Mouse (Mus musculus): ENCODE measurements around the gene Slc13a5.
A peak's percentile ranks its signal among the peaks of the same experiment; 100 is the strongest.

The Slc13a5 gene

GRCm38 (mm10) chr11:72266960-72267560 is at the start of gene Slc13a5:
Gene Slc13a5, minus strand, starts transcription at chr11:72267222.
- no peak for DNase-seq (ENCODE audit: low spot score)

DNA sequence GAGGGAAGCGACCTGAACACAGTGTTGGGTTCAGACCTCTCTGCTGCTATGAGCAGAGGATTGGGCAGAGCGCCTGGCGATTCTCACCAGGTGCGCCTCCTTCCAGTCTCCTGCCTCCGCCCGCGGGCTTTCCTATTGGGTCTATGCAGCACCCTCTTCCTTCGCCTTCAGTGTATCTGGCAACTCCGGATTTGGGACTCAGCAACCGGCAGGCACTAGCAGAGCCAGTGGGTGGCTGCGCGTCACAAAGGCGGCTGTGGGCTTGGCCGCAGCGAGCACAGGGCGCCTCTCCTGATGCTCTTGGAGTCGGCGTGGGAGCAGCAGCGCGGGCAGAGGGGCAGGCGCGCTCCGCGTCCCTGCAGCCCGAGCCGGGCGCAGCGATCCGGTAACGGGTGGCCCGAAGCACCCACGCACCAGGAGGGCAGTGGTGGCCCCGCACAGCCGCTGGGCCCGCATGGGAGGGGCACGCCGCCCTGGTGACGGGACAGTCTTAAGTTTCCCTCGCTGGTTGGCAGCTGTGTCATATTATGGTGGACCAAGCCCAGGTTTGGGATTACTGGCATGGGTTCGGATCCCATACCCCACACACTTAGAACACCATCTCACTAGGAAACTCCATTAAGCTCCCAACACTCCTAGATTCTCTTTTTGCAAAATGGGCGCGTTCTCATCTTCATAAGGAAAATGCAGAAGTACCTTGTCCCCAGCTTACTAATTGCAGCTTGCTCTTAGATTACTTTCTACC is 47.3 kb upstream of the Slc13a5 start, which contains the start of gene Fbxo39:
Gene Fbxo39 (plus strand): TSS at position 294 of the 745 bp plus-strand sequence.
- no peak for DNase-seq (ENCODE audit: low spot score)

DNA sequence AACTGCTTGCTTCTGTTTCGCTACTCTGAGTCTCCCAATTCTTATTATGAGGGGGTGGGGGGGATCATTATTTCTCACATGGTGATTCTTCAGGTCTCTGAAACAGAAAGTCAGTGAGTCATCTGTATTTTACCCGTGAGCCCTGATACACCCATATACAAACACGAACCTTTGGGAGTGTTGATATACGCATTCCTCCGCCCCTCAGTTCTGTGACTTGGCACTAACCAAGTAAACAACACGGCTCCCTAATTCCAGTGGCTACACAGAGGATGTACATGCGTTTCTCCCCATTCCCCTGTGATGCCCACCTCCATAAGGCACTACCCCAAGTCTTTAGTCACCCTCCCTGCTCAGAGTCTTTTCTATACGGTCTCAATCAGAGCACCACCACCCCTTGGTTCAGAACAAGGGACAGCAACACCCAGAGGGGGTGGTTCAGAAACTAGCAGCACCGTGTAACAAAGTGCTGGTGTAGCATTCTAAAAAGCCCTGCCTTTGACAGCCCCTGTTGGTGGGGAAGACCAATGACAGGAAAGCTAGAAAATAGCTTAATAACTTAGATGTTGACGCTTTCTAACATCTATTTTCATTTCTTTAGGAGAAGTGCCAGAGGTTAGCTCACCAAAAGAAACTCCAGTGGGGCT is 44.5 kb upstream of the Slc13a5 start:
- no peak for DNase-seq (ENCODE audit: low spot score)

DNA sequence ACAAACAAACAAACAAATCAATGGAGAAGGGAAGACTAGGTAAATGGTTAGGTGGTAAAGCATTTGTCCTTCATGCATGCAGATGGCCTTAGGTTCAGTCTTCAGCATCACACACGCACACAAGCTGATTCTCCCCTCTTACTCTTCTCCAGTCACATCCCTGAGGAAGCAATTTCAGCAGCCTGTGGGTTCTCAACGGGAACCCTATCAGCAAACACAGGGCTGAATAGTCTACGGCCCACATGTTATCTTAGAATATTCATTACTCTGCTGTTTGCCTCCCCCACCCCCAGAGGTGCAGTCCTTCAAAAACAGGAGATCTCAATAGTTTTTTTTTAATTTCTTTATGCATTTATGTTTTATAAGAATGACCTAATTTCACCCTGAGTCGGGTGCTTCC is 43.5 kb upstream of the Slc13a5 start:
- DNase-seq (ENCODE audit: low spot score): no peak

DNA sequence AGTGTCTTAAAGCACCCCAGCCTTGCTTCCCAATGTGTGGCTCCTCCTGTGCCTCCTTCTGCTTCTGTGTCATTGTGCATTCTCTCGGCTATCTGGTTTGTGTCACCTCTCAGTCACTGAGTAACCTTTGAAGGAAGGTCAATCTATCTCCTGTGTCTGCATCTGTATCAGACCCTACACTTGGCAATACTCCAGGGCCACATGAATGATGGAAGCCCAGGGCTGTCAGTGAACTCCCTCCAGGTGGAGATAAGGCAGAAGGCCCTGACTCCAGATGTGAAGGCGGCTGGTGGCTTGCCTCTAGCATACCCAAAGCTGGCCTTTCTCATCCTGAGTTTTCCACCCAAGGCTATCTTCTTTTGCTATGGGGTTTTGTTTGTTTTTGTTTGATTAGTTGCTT is 42.0 kb upstream of the Slc13a5 start:
- no peak for DNase-seq (ENCODE audit: low spot score)

DNA sequence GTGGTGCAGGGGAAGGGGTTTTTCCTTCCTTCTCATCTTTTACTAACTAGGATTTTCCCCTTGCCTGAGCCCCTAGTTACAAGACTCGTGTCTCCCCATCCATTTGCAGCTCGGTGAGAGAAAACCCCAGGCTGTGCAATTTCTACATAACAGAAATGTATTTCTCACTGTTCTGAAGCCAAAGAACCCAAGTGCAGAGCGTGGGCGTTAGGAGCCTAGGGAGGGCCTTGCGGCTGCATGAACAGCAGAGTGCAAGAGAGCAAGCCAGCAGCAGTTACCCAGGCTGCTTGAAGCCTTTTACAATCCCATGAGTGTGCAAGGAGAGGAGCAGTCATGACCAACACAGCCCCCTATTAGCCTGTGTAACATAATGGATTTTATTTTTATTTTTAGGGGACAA is 40.4 kb upstream of the Slc13a5 start:
- no peak for DNase-seq (ENCODE audit: low spot score)

DNA sequence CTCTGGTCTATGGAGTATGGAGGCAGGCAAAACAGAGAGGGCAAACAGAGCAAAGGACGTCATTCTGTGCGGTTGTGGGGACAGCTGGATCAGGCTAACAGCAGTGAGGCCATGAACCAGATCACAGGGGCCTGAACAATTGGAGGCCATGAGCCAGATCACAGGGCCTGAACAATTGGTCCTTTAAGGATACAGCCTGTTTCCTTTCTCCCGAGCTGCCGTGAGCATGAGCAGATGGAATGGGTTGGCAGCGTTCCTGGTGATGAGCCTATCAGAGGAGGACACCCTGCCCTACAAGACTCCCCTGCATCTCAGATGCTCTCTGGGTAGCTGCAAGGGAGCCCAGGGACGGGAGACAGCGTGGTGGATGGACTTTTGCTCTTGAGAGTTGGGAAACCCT is 35.2 kb upstream of the Slc13a5 start:
- peak; percentile 14 for DNase-seq (ENCODE audit: low spot score)

GRCm38 (mm10) chr11:72301334-72301733 is 34.3 kb upstream of the Slc13a5 start, which contains the start of gene Xaf1:
Gene Xaf1, plus strand, starts transcription at chr11:72301629.
- peak; percentile 38 for DNase-seq (ENCODE audit: low spot score)

- DNase-seq (ENCODE audit: low spot score): no peak
Observed at GRCm38 (mm10) chr11:72293116-72293515, 26.1 kb upstream of the Slc13a5 start.

- no peak for DNase-seq (ENCODE audit: low spot score)
Observed at GRCm38 (mm10) chr11:72287543-72287942, 20.5 kb upstream of the Slc13a5 start.

DNA sequence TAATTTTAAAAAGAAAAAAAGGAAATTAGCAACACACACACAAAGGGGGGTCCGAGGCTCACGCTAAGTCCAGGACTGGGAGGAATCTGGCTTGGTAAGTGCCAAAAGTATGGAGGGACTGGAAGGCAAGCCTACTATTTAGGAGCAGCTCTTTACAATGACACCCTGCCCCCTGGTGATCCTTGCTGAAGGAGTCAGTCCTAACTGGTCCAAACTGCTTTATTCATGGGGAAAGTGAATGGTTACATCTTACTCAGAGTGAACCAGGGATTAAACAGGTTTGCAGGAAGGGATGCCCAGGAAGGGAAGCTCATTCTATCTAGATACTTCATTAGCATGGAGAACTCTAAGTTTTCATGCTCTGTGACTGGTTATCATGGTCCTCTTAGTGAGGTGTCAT is 20.1 kb upstream of the Slc13a5 start:
- no peak for DNase-seq (ENCODE audit: low spot score)

- no peak for DNase-seq (ENCODE audit: low spot score)
Observed at GRCm38 (mm10) chr11:72286651-72287050, 19.6 kb upstream of the Slc13a5 start.

- DNase-seq (ENCODE audit: low spot score): no peak
Observed at GRCm38 (mm10) chr11:72285971-72286480, 19.0 kb upstream of the Slc13a5 start.

GRCm38 (mm10) chr11:72284532-72285182 is 17.6 kb upstream of the Slc13a5 start:
- DNase-seq (ENCODE audit: low spot score): no peak

- no peak for DNase-seq (ENCODE audit: low spot score)
Observed at GRCm38 (mm10) chr11:72283486-72284224, 16.6 kb upstream of the Slc13a5 start.

- DNase-seq (ENCODE audit: low spot score): no peak
Observed at GRCm38 (mm10) chr11:72281852-72282400, 14.9 kb upstream of the Slc13a5 start.

GRCm38 (mm10) chr11:72281143-72281851 is 14.3 kb upstream of the Slc13a5 start:
- DNase-seq (ENCODE audit: low spot score): no peak

DNA sequence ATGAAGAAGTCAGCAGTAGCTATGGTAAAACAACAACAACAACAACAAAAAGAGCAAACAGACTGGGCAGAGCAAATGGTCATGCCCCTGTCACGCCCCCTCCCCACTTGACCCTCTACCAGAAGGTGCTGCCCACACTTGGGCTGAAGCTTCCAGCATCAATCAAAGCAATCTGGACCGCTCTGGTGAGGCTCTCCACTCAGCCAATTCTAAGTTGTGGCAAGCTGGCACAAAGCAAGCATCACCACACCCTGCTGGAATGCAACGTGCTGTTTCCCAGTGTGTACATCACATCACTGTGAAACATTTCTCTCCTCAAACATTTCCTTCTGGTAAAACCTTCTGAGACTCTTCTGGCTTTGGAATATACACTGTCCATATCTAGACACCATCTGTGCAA is 6.3 kb upstream of the Slc13a5 start:
- no peak for DNase-seq (ENCODE audit: low spot score)

DNA sequence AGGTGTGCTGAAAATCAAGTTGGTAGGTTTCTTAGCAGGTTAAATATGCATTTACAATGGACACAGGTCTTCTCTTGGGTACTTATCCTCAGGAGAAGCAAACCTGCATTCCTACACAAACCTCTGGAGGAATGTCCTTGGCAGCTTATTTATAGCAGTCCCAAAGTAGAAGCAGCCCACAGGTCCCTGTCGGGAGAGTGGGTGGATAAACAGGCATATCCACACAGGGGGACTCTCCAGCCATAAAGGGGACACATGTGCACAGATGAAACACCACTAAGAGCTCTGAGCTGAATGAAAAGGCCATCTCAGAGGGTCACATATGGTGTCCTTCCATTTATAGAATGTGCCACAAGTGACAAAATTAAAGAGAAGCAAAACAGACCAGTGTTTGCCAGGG is 4.7 kb upstream of the Slc13a5 start:
- no peak for DNase-seq (ENCODE audit: low spot score)

- DNase-seq (ENCODE audit: low spot score): peak; percentile 11
Observed at GRCm38 (mm10) chr11:72266207-72266959, 639 bp downstream of the Slc13a5 start.

Measured in urinary bladder, postnatal 25 days (tissue).